Mouse (Mus musculus): ENCODE data around the gene Klhl25. TPM values are rescaled to one million over a fixed set of nuclear protein-coding genes. Genes with fewer than 3 reads are reported as not detected.
"Not testable (repeated sequence)": the region's sequence is repeated elsewhere in the genome, so short reads cannot be mapped to it uniquely, and the experiment has no call there.

The Klhl25 gene
- polyA plus RNA-seq, 1 experiment from 2014 or later: 19.6 TPM

DNA sequence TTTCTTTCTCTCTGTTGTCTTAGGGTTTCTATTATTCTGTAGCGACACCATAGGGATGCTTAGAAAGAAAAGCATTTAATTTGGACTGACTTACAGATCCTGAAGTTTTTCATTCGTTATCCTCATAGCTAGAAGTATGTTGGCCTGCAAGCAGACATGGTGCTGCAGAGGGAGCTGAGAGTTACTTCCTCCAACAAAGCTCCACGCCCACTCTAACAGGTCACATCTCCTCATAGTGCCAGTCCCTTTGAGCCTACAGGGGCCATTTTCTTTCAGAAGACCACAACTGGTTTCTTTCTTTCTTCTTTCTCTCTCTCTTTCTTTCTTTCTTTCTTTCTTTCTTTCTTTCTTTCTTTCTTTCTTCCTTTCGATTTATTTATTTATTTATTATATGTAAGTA, 8.0 kb upstream of the Klhl25 start:
- 82% methylated on average over 4 of the region's 4 CpGs for WGBS
- Histone ChIP-seq H3K4me3 (ENCODE audit: low read length) (no peak overlapping the region), H3K27me3 (ENCODE audit: insufficient read depth, low read length) (no peaks in the 10 kb centered on the region), H3K36me3 (ENCODE audit: insufficient read depth, low read length) (no peaks in the 10 kb centered on the region), H3K27ac (ENCODE audit: low read length) (no peak overlapping the region), H3K9me3 (ENCODE audit: low read length) (no peaks in the 10 kb centered on the region), H3K9ac (replicated peaks; ENCODE audit: low read length) (no peak overlapping the region), H3K4me1 (ENCODE audit: insufficient read depth, low read length) (no peaks in the 10 kb centered on the region), H3K4me2 (replicated peaks; ENCODE audit: low read depth, low read length) (no peak overlapping the region)
- no peak for ATAC-seq (ENCODE audit: low FRiP score, low TSS enrichment)

GRCm38 (mm10) chr7:75842306-75842705, 5.8 kb upstream of the Klhl25 start:
- no peaks in the 10 kb centered on the region for H3K27me3 ChIP-seq (ENCODE audit: insufficient read depth, low read length)
- 85% methylated on average over 3 of the region's 3 CpGs for WGBS
- no peak for ATAC-seq (ENCODE audit: low FRiP score, low TSS enrichment)
- no peak overlapping the region for H3K9ac ChIP-seq (replicated peaks; ENCODE audit: low read length)
- no peaks in the 10 kb centered on the region for H3K9me3 ChIP-seq (ENCODE audit: low read length)
- H3K4me3 ChIP-seq (ENCODE audit: low read length): no peak overlapping the region
- H3K4me1 ChIP-seq (ENCODE audit: insufficient read depth, low read length): no peaks in the 10 kb centered on the region
- H3K36me3 ChIP-seq (ENCODE audit: insufficient read depth, low read length): no peaks in the 10 kb centered on the region
- no peak overlapping the region for H3K4me2 ChIP-seq (replicated peaks; ENCODE audit: low read depth, low read length)
- no peak overlapping the region for H3K27ac ChIP-seq (ENCODE audit: low read length)

DNA sequence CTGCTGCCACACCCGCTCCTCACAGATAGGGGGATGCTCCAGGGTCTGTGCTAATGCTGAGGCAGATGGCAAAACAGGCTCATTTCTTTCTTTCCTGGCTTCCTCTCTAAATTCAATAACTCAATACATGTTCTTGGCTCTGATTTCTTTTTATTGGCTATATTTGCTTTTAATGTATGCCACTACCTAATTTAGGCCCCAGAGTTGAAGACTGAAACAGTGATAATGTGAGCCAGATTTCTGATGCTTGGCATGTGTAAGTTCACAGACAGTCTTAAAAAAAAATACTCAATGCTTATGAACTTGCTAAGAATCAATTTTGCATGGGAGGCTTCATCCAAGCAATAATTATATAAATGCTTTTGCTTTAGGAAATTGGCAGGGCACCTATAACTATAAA, 2.2 kb upstream of the Klhl25 start:
- Histone ChIP-seq H3K27ac (ENCODE audit: low read length) (no peak overlapping the region), H3K36me3 (ENCODE audit: insufficient read depth, low read length) (no peaks in the 10 kb centered on the region), H3K4me3 (ENCODE audit: low read length) (no peak overlapping the region), H3K4me1 (ENCODE audit: insufficient read depth, low read length) (peaks cover 8% of the 10 kb centered on the region), H3K9me3 (ENCODE audit: low read length) (no peaks in the 10 kb centered on the region), H3K4me2 (replicated peaks; ENCODE audit: low read depth, low read length) (no peak overlapping the region), H3K27me3 (ENCODE audit: insufficient read depth, low read length) (no peaks in the 10 kb centered on the region), H3K9ac (replicated peaks; ENCODE audit: low read length) (no peak overlapping the region)
- ATAC-seq (ENCODE audit: low FRiP score, low TSS enrichment): no peak
- 100% methylated on average over 1 of the region's 1 CpGs for WGBS

GRCm38 (mm10) chr7:75846942-75847341, 1.2 kb upstream of the Klhl25 start:
- no peak overlapping the region for H3K4me2 ChIP-seq (replicated peaks; ENCODE audit: low read depth, low read length)

GRCm38 (mm10) chr7:75847489-75847888, 621 bp upstream of the Klhl25 start:
- H3K27me3 ChIP-seq (ENCODE audit: insufficient read depth, low read length): no peaks in the 10 kb centered on the region
- no peaks in the 10 kb centered on the region for H3K36me3 ChIP-seq (ENCODE audit: insufficient read depth, low read length)
- ATAC-seq (ENCODE audit: low FRiP score, low TSS enrichment): no peak
- peak overlapping the region; percentile 91 for H3K4me3 ChIP-seq (ENCODE audit: low read length)
- peaks cover 13% of the 10 kb centered on the region for H3K4me1 ChIP-seq (ENCODE audit: insufficient read depth, low read length)
- H3K4me2 ChIP-seq (replicated peaks; ENCODE audit: low read depth, low read length): peak overlapping the region; percentile 64
- WGBS: 7% methylated on average over 6 of the region's 6 CpGs
- H3K9me3 ChIP-seq (ENCODE audit: low read length): no peaks in the 10 kb centered on the region
- peak overlapping the region; percentile 73 for H3K9ac ChIP-seq (replicated peaks; ENCODE audit: low read length)
- H3K27ac ChIP-seq (ENCODE audit: low read length): peak overlapping the region; percentile 65; the same call in 1 of the 2 replicates

More at GRCm38 (mm10) chr7:75846942-75847341, 1.2 kb upstream of the Klhl25 start:
- H3K4me1 ChIP-seq (ENCODE audit: insufficient read depth, low read length): peaks cover 8% of the 10 kb centered on the region
- no peak overlapping the region for H3K27ac ChIP-seq (ENCODE audit: low read length)
- 53% methylated on average over 7 of the region's 7 CpGs for WGBS
- H3K4me3 ChIP-seq (ENCODE audit: low read length): no peak overlapping the region
- no peaks in the 10 kb centered on the region for H3K27me3 ChIP-seq (ENCODE audit: insufficient read depth, low read length)
- H3K9ac ChIP-seq (replicated peaks; ENCODE audit: low read length): no peak overlapping the region
- no peaks in the 10 kb centered on the region for H3K36me3 ChIP-seq (ENCODE audit: insufficient read depth, low read length)
- H3K9me3 ChIP-seq (ENCODE audit: low read length): no peaks in the 10 kb centered on the region
- no peak for ATAC-seq (ENCODE audit: low FRiP score, low TSS enrichment)

- peaks cover 28% of the 10 kb centered on the region for H3K4me1 ChIP-seq (ENCODE audit: insufficient read depth, low read length)
- under 1% methylated on average over 21 of the region's 25 CpGs for WGBS
- H3K27me3 ChIP-seq (ENCODE audit: insufficient read depth, low read length): no peaks in the 10 kb centered on the region
- peak overlapping the region; percentile 80 for H3K4me2 ChIP-seq (replicated peaks; ENCODE audit: low read depth, low read length)
- peak; percentile 44; the same call in 1 of the 2 replicates for ATAC-seq (ENCODE audit: low FRiP score, low TSS enrichment)
- H3K4me3 ChIP-seq (ENCODE audit: low read length): peak overlapping the region; percentile 91
- H3K9ac ChIP-seq (replicated peaks; ENCODE audit: low read length): peak overlapping the region; percentile 96
- peak overlapping the region; percentile 86 for H3K27ac ChIP-seq (ENCODE audit: low read length)
- H3K36me3 ChIP-seq (ENCODE audit: insufficient read depth, low read length): no peaks in the 10 kb centered on the region
- no peaks in the 10 kb centered on the region for H3K9me3 ChIP-seq (ENCODE audit: low read length)
Measured at GRCm38 (mm10) chr7:75848776-75849670, 913 bp downstream of the Klhl25 start.

- not testable (repeated sequence) for ATAC-seq (ENCODE audit: low FRiP score, low TSS enrichment); H3K9ac ChIP-seq (replicated peaks; ENCODE audit: low read length); H3K27ac ChIP-seq (ENCODE audit: low read length); H3K27me3 ChIP-seq (ENCODE audit: insufficient read depth, low read length); H3K4me2 ChIP-seq (replicated peaks; ENCODE audit: low read depth, low read length); H3K4me3 ChIP-seq (ENCODE audit: low read length); H3K36me3 ChIP-seq (ENCODE audit: insufficient read depth, low read length); H3K9me3 ChIP-seq (ENCODE audit: low read length)
- WGBS: 100% methylated on average over 1 of the region's 3 CpGs
- H3K4me1 ChIP-seq (ENCODE audit: insufficient read depth, low read length): peaks cover 42% of the 10 kb centered on the region
Measured at GRCm38 (mm10) chr7:75850396-75850795, 2.3 kb downstream of the Klhl25 start.

GRCm38 (mm10) chr7:75851290-75851689, 3.2 kb downstream of the Klhl25 start:
- no peak for ATAC-seq (ENCODE audit: low FRiP score, low TSS enrichment)
- Histone ChIP-seq H3K4me1 (ENCODE audit: insufficient read depth, low read length) (peaks cover 48% of the 10 kb centered on the region), H3K27ac (ENCODE audit: low read length) (no peak overlapping the region), H3K4me2 (replicated peaks; ENCODE audit: low read depth, low read length) (no peak overlapping the region), H3K4me3 (ENCODE audit: low read length) (no peak overlapping the region), H3K9ac (replicated peaks; ENCODE audit: low read length) (no peak overlapping the region), H3K27me3 (ENCODE audit: insufficient read depth, low read length) (no peaks in the 10 kb centered on the region), H3K9me3 (ENCODE audit: low read length) (no peaks in the 10 kb centered on the region), H3K36me3 (ENCODE audit: insufficient read depth, low read length) (no peaks in the 10 kb centered on the region)
- WGBS: 94% methylated on average over 10 of the region's 10 CpGs

DNA sequence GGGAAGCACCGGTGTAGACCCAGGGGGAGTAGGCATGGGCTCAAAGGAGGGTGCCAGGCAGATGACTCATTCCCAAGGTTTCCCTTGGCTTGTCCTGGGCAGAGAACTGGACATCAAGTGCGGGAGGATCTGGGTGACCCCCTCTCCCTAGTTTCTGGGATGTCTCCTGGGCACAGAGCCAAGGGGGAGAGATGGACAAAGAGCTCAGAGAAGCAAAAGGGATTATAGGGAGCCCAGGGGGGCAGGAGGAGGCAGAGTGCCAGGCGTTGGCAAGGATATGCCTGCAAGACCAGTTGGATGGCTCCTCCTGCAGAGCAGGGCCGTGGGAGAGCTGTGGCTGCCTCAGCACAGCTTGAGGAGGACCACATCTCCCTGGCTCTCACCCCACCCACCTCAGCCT, 4.3 kb downstream of the Klhl25 start:
- H3K9me3 ChIP-seq (ENCODE audit: low read length): no peaks in the 10 kb centered on the region
- H3K4me1 ChIP-seq (ENCODE audit: insufficient read depth, low read length): peaks cover 48% of the 10 kb centered on the region
- no peaks in the 10 kb centered on the region for H3K36me3 ChIP-seq (ENCODE audit: insufficient read depth, low read length)
- no peak overlapping the region for H3K4me3 ChIP-seq (ENCODE audit: low read length)
- no peak overlapping the region for H3K9ac ChIP-seq (replicated peaks; ENCODE audit: low read length)
- 72% methylated on average over 4 of the region's 4 CpGs for WGBS
- H3K4me2 ChIP-seq (replicated peaks; ENCODE audit: low read depth, low read length): no peak overlapping the region
- H3K27ac ChIP-seq (ENCODE audit: low read length): no peak overlapping the region
- no peaks in the 10 kb centered on the region for H3K27me3 ChIP-seq (ENCODE audit: insufficient read depth, low read length)
- no peak for ATAC-seq (ENCODE audit: low FRiP score, low TSS enrichment)

- H3K27me3 ChIP-seq (ENCODE audit: insufficient read depth, low read length): no peaks in the 10 kb centered on the region
- no peak overlapping the region for H3K9ac ChIP-seq (replicated peaks; ENCODE audit: low read length)
- no peak overlapping the region for H3K27ac ChIP-seq (ENCODE audit: low read length)
- WGBS: 67% methylated on average over 8 of the region's 8 CpGs
- no peak overlapping the region for H3K4me2 ChIP-seq (replicated peaks; ENCODE audit: low read depth, low read length)
- no peak overlapping the region for H3K4me3 ChIP-seq (ENCODE audit: low read length)
- ATAC-seq (ENCODE audit: low FRiP score, low TSS enrichment): no peak
- H3K4me1 ChIP-seq (ENCODE audit: insufficient read depth, low read length): peaks cover 48% of the 10 kb centered on the region
- no peaks in the 10 kb centered on the region for H3K36me3 ChIP-seq (ENCODE audit: insufficient read depth, low read length)
- H3K9me3 ChIP-seq (ENCODE audit: low read length): no peaks in the 10 kb centered on the region
Measured at GRCm38 (mm10) chr7:75853171-75853830, 5.2 kb downstream of the Klhl25 start.
